Mouse (Mus musculus) midbrain, embryonic 16.5 days (tissue): ENCODE data around the gene Cdk2ap2. TPM values are rescaled to one million over a fixed set of nuclear protein-coding genes. Genes with fewer than 3 reads are reported as not detected.
"Not testable (repeated sequence)": the region's sequence is repeated elsewhere in the genome, so short reads cannot be mapped to it uniquely, and the experiment has no call there.

Experiments
- ATAC-seq: fragments of 200-750 bp; cut with Nextera tagmentation; 2 replicates; pipeline ENCODE4 v1.8.0; 2017; ENCODE audit warnings: moderate TSS enrichment
- H3K27ac ChIP-seq: fragments of 300-500 bp; sonication (generic); 2 replicates; pipeline ENCODE4 v1.5.1; 2014; ENCODE audit warnings: mild to moderate bottlenecking, low read length, mixed read lengths
- H3K27me3 ChIP-seq: fragments of 300-500 bp; sonication (generic); 2 replicates; pipeline ENCODE4 v1.6.1; 2014; ENCODE audit warnings: low read depth, low read length, mixed read lengths; ENCODE audit not compliant: control insufficient read depth, insufficient read depth
- H3K36me3 ChIP-seq: fragments of 300-500 bp; sonication (generic); 2 replicates; pipeline ENCODE4 v1.6.1; 2014; ENCODE audit warnings: mild to moderate bottlenecking, low read length, moderate library complexity, mixed read lengths; ENCODE audit not compliant: control insufficient read depth, insufficient read depth
- H3K4me1 ChIP-seq: fragments of 300-500 bp; sonication (generic); 2 replicates; pipeline ENCODE4 v1.6.1; 2014; ENCODE audit warnings: mild to moderate bottlenecking, low read length, mixed read lengths; ENCODE audit not compliant: control insufficient read depth, insufficient read depth
- H3K4me2 ChIP-seq: fragments of 300-500 bp; sonication (generic); 2 replicates; pipeline ENCODE4 v1.6.1; 2014; ENCODE audit warnings: mild to moderate bottlenecking, low read length, mixed read lengths
- H3K4me3 ChIP-seq: fragments of 300-500 bp; sonication (generic); 2 replicates; pipeline ENCODE4 v1.5.1; 2014; ENCODE audit warnings: low read depth, mild to moderate bottlenecking, low read length, moderate library complexity, mixed read lengths
- H3K9ac ChIP-seq: fragments of 300-500 bp; sonication (generic); 2 replicates; pipeline ENCODE4 v1.6.1; 2014; ENCODE audit warnings: low read depth, low read length, mixed read lengths
- H3K9me3 ChIP-seq: fragments of 300-500 bp; sonication (generic); replicated peaks from 2 replicates; pipeline ENCODE4 v1.6.1; 2014; ENCODE audit warnings: mild to moderate bottlenecking, low read length, mixed read lengths; ENCODE audit not compliant: control insufficient read depth, poor library complexity, severe bottlenecking
- WGBS: fragments of 180-500 bp; shearing (Covaris S2); extraction: QIAGEN DNeasy Blood & Tissue Kit; methylation state at CpG from one replicate; pipeline ENCODE4 v1.1.7; 2014; 5-methylcytosine and 5-hydroxymethylcytosine counted together
- polyA plus RNA-seq: library from polyadenylated mRNA; unstranded; fragments of >200 nt; fragmentation: Nextera tagmentation; extraction: Ambion mirVana; gene quantifications from 2 replicates; pipeline ENCODE4 v1.2.1, GENCODE M21; 2015

Gene Cdk2ap2
- polyA plus RNA-seq, 1 experiment from 2014 or later = 83.1 TPM

DNA sequence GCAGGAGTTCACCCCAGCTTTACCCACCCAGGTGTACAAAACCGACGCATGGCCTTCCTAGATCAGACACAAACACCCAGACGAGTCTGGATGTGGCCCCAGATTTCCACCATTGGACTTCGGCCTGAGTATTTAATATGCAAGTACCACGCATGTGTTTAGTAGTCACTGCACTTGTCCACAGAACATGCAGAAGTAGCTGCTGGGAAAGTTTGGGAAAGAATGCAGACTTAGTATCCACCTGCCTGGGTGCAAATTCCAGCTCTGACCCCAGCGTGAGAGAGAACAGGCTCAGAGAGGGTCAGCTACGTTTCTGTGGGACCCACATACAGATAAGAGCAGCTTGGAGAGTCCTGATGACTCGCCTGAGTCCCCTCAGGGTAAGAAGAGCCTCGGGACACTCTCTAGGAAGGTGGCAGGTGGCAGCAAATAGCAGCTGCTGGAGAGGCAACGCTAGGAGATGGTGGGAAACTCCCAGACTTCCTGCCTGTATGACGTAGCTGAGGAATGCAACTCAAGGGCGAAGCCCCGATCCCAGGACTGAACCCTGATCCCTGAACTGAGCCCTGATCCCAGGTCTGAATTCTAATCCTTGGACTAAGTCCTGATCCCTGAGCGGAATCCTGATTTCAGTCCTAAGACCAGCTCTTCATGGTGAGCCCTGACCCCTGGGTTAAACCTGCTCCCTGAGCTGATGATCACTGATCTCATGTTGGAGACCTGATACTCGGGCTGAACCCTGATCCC, 40.9 kb upstream of the Cdk2ap2 start:
- H3K4me3 ChIP-seq = no peak overlapping the region

GRCm38 (mm10) chr19:4056727-4057126, 40.3 kb upstream of the Cdk2ap2 start:
- Histone ChIP-seq H3K4me3 (no peak overlapping the region), H3K9ac (no peak overlapping the region), H3K27me3 (no peaks in the 10 kb centered on the region), H3K27ac (no peak overlapping the region), H3K9me3 (no peaks in the 10 kb centered on the region), H3K4me2 (no peak overlapping the region), H3K4me1 (no peaks in the 10 kb centered on the region), H3K36me3 (no peaks in the 10 kb centered on the region)
- WGBS = 30% methylated on average over 4 of the region's 4 CpGs
- ATAC-seq = no peak

More for the DNA sequence above, 40.9 kb upstream of the Cdk2ap2 start:
- no peak for ATAC-seq
- Histone ChIP-seq H3K36me3 (no peaks in the 10 kb centered on the region), H3K4me2 (no peak overlapping the region), H3K27me3 (no peaks in the 10 kb centered on the region), H3K9me3 (no peaks in the 10 kb centered on the region), H3K27ac (no peak overlapping the region), H3K9ac (no peak overlapping the region), H3K4me1 (no peaks in the 10 kb centered on the region)
- 63% methylated on average over 15 of the region's 15 CpGs for WGBS

DNA sequence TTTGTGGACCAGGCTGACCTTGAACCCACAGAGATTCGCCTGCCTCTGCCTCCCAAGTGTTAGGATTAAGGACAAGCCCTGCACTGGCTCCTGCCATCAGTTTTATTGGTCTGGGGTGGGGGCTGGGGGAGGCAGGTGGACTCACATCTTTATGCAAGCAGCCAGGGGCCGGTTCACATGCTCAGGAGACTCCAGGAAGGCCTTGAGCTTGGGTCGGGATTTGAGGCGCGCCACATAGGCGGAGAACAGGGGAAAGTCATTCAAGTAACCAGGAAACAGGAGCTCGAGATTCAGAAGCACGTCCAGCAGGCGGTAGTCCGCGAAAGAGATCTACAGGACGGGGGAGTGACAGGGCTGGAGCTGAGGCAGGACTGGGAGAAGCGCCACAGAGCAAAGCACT, 39.6 kb upstream of the Cdk2ap2 start:
- no peak overlapping the region for H3K27ac ChIP-seq
- H3K4me1 ChIP-seq = no peaks in the 10 kb centered on the region
- H3K9ac ChIP-seq = no peak overlapping the region
- no peaks in the 10 kb centered on the region for H3K9me3 ChIP-seq
- no peak for ATAC-seq
- H3K36me3 ChIP-seq = no peaks in the 10 kb centered on the region
- no peak overlapping the region for H3K4me2 ChIP-seq
- H3K4me3 ChIP-seq = no peak overlapping the region
- WGBS = 81% methylated on average over 13 of the region's 13 CpGs
- H3K27me3 ChIP-seq = no peaks in the 10 kb centered on the region

GRCm38 (mm10) chr19:4057962-4058361, 39.0 kb upstream of the Cdk2ap2 start:
- no peak for ATAC-seq
- WGBS = 90% methylated on average over 7 of the region's 7 CpGs
- Histone ChIP-seq H3K4me1 (no peaks in the 10 kb centered on the region), H3K27me3 (no peaks in the 10 kb centered on the region), H3K9me3 (no peaks in the 10 kb centered on the region), H3K4me3 (no peak overlapping the region), H3K36me3 (no peaks in the 10 kb centered on the region), H3K4me2 (no peak overlapping the region), H3K9ac (no peak overlapping the region), H3K27ac (no peak overlapping the region)

GRCm38 (mm10) chr19:4058581-4058980, 38.4 kb upstream of the Cdk2ap2 start:
- Histone ChIP-seq H3K4me1 (no peaks in the 10 kb centered on the region), H3K9me3 (no peaks in the 10 kb centered on the region), H3K9ac (no peak overlapping the region), H3K27me3 (no peaks in the 10 kb centered on the region), H3K27ac (no peak overlapping the region), H3K4me2 (no peak overlapping the region), H3K4me3 (no peak overlapping the region), H3K36me3 (no peaks in the 10 kb centered on the region)
- WGBS = 86% methylated on average over 5 of the region's 5 CpGs
- no peak for ATAC-seq

- Histone ChIP-seq H3K36me3 (no peaks in the 10 kb centered on the region), H3K27me3 (no peaks in the 10 kb centered on the region), H3K4me2 (no peak within 1 kb of the TSS), H3K4me1 (no peaks in the 10 kb centered on the region), H3K9ac (no peak within 1 kb of the TSS), H3K27ac (no peak within 1 kb of the TSS), H3K9me3 (no peaks in the 10 kb centered on the region), H3K4me3 (no peak within 1 kb of the TSS)
- WGBS = 87% methylated on average over 15 of the region's 15 CpGs
- no peak for ATAC-seq
Observed at GRCm38 (mm10) chr19:4059069-4059740, 37.8 kb upstream of the Cdk2ap2 start, which contains the start of gene Gstp3. Gene Gstp3, minus strand, starts transcription at chr19:4059569.

- not testable (repeated sequence) for H3K36me3 ChIP-seq, H3K4me2 ChIP-seq, ATAC-seq, H3K4me3 ChIP-seq, H3K4me1 ChIP-seq, H3K9me3 ChIP-seq, H3K9ac ChIP-seq, H3K27ac ChIP-seq, H3K27me3 ChIP-seq
- WGBS = 87% methylated on average over 8 of the region's 8 CpGs
Observed at GRCm38 (mm10) chr19:4060044-4060898, 36.7 kb upstream of the Cdk2ap2 start.

- H3K9me3 ChIP-seq = no peaks in the 10 kb centered on the region
- no peaks in the 10 kb centered on the region for H3K4me1 ChIP-seq
- no peak for ATAC-seq
- no peaks in the 10 kb centered on the region for H3K36me3 ChIP-seq
- H3K4me3 ChIP-seq = no peak overlapping the region
- no peak overlapping the region for H3K9ac ChIP-seq
- H3K27me3 ChIP-seq = no peaks in the 10 kb centered on the region
- 89% methylated on average over 6 of the region's 6 CpGs for WGBS
- H3K4me2 ChIP-seq = no peak overlapping the region
- H3K27ac ChIP-seq = no peak overlapping the region
Observed at GRCm38 (mm10) chr19:4060899-4061465, 36.0 kb upstream of the Cdk2ap2 start.
